Comparison of ENCODE assay signal across 9 mouse cellular contexts in genomic region chr12:76376649-76377048, GRCm38 (mm10). TPM values are rescaled to one million over a fixed set of nuclear protein-coding genes. Genes with fewer than 3 reads are reported as not detected.
DNase-seq lines count a peak whose midpoint lies in the region; ATAC-seq and TF ChIP-seq lines count a peak whose summit lies in the region.
"Had no signal": no experiment of that assay in that cellular context is flagged by ENCODE, and none has a peak within 500 bp of the region (broad histone marks: within the 10 kb centered on the region; RNA-seq: fewer than 3 reads in every experiment).

No protein-coding gene starts in this region.

- no peak overlapping the region for H3K9ac ChIP-seq in heart, embryonic 12.5 days
- no peak overlapping the region for H3K9ac ChIP-seq in heart, embryonic 11.5 days (ENCODE audit: low read depth, low read length)
- H3K9ac ChIP-seq: limb, embryonic 15.5 days had no signal

- H3K27me3 ChIP-seq in heart, embryonic 12.5 days (replicated peaks) = no peaks in the 10 kb centered on the region
- H3K27me3 ChIP-seq in heart, embryonic 11.5 days (ENCODE audit: control insufficient read depth, insufficient read depth, low read length) = no peaks in the 10 kb centered on the region
- no peaks in the 10 kb centered on the region for H3K27me3 ChIP-seq in G1E (ENCODE audit: insufficient read depth, low read length)
- H3K27me3 ChIP-seq: limb, embryonic 15.5 days had no signal

- H3K4me3 ChIP-seq in heart, embryonic 12.5 days = no peak overlapping the region
- no peak overlapping the region for H3K4me3 ChIP-seq in heart, embryonic 11.5 days (ENCODE audit: low read depth, low read length)
- H3K4me3 ChIP-seq in G1E (ENCODE audit: low read depth, low read length) = no peak overlapping the region; the same call in 1 of the 2 replicates
- H3K4me3 ChIP-seq: limb, embryonic 15.5 days had no signal

- DNase-seq in A20 (ENCODE audit: low read depth, low spot score) = peak; percentile 88
- peak; percentile 37 for DNase-seq in G1E (ENCODE audit: low spot score)
- no peak for DNase-seq in right cerebral cortex, postnatal 36 days (ENCODE audit: low spot score in 2 of 2)
- no peak for DNase-seq in right cerebral cortex, postnatal 14 days

- no peak for ATAC-seq in heart, embryonic 12.5 days (ENCODE audit: insufficient number of reproducible peaks, low FRiP score)
- no peak for ATAC-seq in heart, embryonic 11.5 days (replicated peaks; ENCODE audit: insufficient number of reproducible peaks, low FRiP score, low TSS enrichment)
- 0 out of 2 replicates have a peak, but pooled peaks have one; percentile 29 for ATAC-seq in G1E (ENCODE audit: extremely low read depth, insufficient number of reproducible peaks, low FRiP score, poor library complexity, severe bottlenecking)
- peak; percentile 70 to 76 for ATAC-seq in hematopoietic stem cell, adult 5-6 weeks (replicated peaks in 1 of 2; ENCODE audit: insufficient read depth in 1 of 2, low FRiP score in 2 of 2, low TSS enrichment in 1 of 2, low read depth in 1 of 2, poor library complexity in 2 of 2, severe bottlenecking in 2 of 2)
- peak; percentile 78 for ATAC-seq in neutrophil, adult 5-6 weeks (ENCODE audit: extremely low read depth, insufficient number of reproducible peaks, low FRiP score, poor library complexity, severe bottlenecking)

- WGBS in heart, embryonic 12.5 days = 47% methylated on average over 7 of the region's 7 CpGs
- WGBS in heart, embryonic 11.5 days (ENCODE audit: insufficient replicate concordance) = 44% methylated on average over 7 of the region's 7 CpGs

- no peaks in the 10 kb centered on the region for H3K9me3 ChIP-seq in heart, embryonic 12.5 days (replicated peaks)
- no peaks in the 10 kb centered on the region for H3K9me3 ChIP-seq in heart, embryonic 11.5 days (replicated peaks; ENCODE audit: control insufficient read depth, low read length)
- no peaks in the 10 kb centered on the region for H3K9me3 ChIP-seq in G1E (replicated peaks)
- H3K9me3 ChIP-seq: limb, embryonic 15.5 days had no signal

- H3K36me3 ChIP-seq in heart, embryonic 12.5 days = peaks cover 3% of the 10 kb centered on the region; the same call in 1 of the 2 replicates
- no peaks in the 10 kb centered on the region for H3K36me3 ChIP-seq in heart, embryonic 11.5 days (ENCODE audit: control insufficient read depth, insufficient read depth, low read length)
- peaks cover 65% of the 10 kb centered on the region for H3K36me3 ChIP-seq in G1E (replicated peaks)
- H3K36me3 ChIP-seq: limb, embryonic 15.5 days had no signal

- H3K4me2 ChIP-seq in heart, embryonic 12.5 days = no peak overlapping the region
- no peak overlapping the region for H3K4me2 ChIP-seq in heart, embryonic 11.5 days
- H3K4me2 ChIP-seq: limb, embryonic 15.5 days had no signal

- peak; percentile 67; the same call in 1 of the 2 replicates for TF ChIP-seq CTCF in G1E (IDR thresholded peaks at IDR 0.05; ENCODE audit: low read depth, low read length)

- peaks cover 71% of the 10 kb centered on the region for H3K4me1 ChIP-seq in heart, embryonic 12.5 days (replicated peaks)
- peaks cover 46% of the 10 kb centered on the region for H3K4me1 ChIP-seq in heart, embryonic 11.5 days (ENCODE audit: control insufficient read depth, insufficient read depth, low read length)
- peaks cover 89% of the 10 kb centered on the region for H3K4me1 ChIP-seq in G1E (ENCODE audit: insufficient read depth, low read depth, low read length)

- H3K27ac ChIP-seq in heart, embryonic 12.5 days (ENCODE audit: poor library complexity, severe bottlenecking) = 0 out of 2 replicates have a peak overlapping the region, but pooled peaks have one; percentile 35
- no peak overlapping the region for H3K27ac ChIP-seq in heart, embryonic 11.5 days (ENCODE audit: low read depth, low read length)
- H3K27ac ChIP-seq: limb, embryonic 15.5 days had no signal

RNA-seq across cellular contexts. Expression of gene Zbtb1, which starts 6.6 kb away (rescaled TPM):
- 9.9 and 10.4 TPM in 2 replicates for polyA plus RNA-seq in heart, embryonic 12.5 days (2016; fragmentation: Nextera tagmentation; extraction: Ambion mirVana)
- 10.2 and 10.5 TPM in 2 replicates for polyA plus RNA-seq in heart, embryonic 11.5 days (2014; fragmentation: Nextera tagmentation; extraction: Ambion mirVana)
- total RNA-seq in G1E (2014; fragmentation: Nextera tagmentation) = 24.8 and 27.9 TPM in 2 replicates
- 23.1 and 27.2 TPM in 2 replicates for total RNA-seq in G1E (2017)
- 6.4 and 8.8 TPM in 2 replicates for polyA plus RNA-seq in G1E (2012)
- 20.6 and 25.0 TPM in 2 replicates for total RNA-seq in hematopoietic stem cell, adult 5-6 weeks (2017)
- total RNA-seq in neutrophil, adult 5-6 weeks (2017) = 17.7 and 20.1 TPM in 2 replicates

RNA-seq across cellular contexts. Expression of gene Zbtb25, which starts 7.2 kb away (rescaled TPM):
- polyA plus RNA-seq in heart, embryonic 12.5 days (2016; fragmentation: Nextera tagmentation; extraction: Ambion mirVana) = 13.0 and 15.4 TPM in 2 replicates
- polyA plus RNA-seq in heart, embryonic 11.5 days (2014; fragmentation: Nextera tagmentation; extraction: Ambion mirVana) = 15.3 and 16.3 TPM in 2 replicates
- total RNA-seq in G1E (2014; fragmentation: Nextera tagmentation) = 54.4 and 62.5 TPM in 2 replicates
- 15.5 and 17.5 TPM in 2 replicates for total RNA-seq in G1E (2017)
- polyA plus RNA-seq in G1E (2012) = 12.1 and 12.2 TPM in 2 replicates
- total RNA-seq in hematopoietic stem cell, adult 5-6 weeks (2017) = 18.4 and 22.9 TPM in 2 replicates
- 10.1 and 13.8 TPM in 2 replicates for total RNA-seq in neutrophil, adult 5-6 weeks (2017)

RNA-seq across cellular contexts. Expression of gene Hspa2, which starts 27.3 kb away (rescaled TPM):
- polyA plus RNA-seq in heart, embryonic 12.5 days (2016; fragmentation: Nextera tagmentation; extraction: Ambion mirVana) = 23.2 and 23.9 TPM in 2 replicates
- 19.5 and 20.6 TPM in 2 replicates for polyA plus RNA-seq in heart, embryonic 11.5 days (2014; fragmentation: Nextera tagmentation; extraction: Ambion mirVana)
- total RNA-seq in G1E (2014; fragmentation: Nextera tagmentation) (6.0 and 7.3 TPM in 2 replicates), G1E (2017) (10.7 and 11.3 TPM in 2 replicates)
- 10.3 and 12.0 TPM in 2 replicates for polyA plus RNA-seq in G1E (2012)
- total RNA-seq in hematopoietic stem cell, adult 5-6 weeks (2017) = 13.4 and 13.7 TPM in 2 replicates
- 8.3 and 11.1 TPM in 2 replicates for total RNA-seq in neutrophil, adult 5-6 weeks (2017)

RNA-seq across cellular contexts. Expression of gene Ppp1r36, which starts 40.7 kb away (rescaled TPM):
- 2.8 and 3.8 TPM in 2 replicates for polyA plus RNA-seq in heart, embryonic 12.5 days (2016; fragmentation: Nextera tagmentation; extraction: Ambion mirVana)
- 2.8 and 3.7 TPM in 2 replicates for polyA plus RNA-seq in heart, embryonic 11.5 days (2014; fragmentation: Nextera tagmentation; extraction: Ambion mirVana)
- total RNA-seq in G1E (2014; fragmentation: Nextera tagmentation) (not detected in 2 replicates), G1E (2017) (0.12 and 0.38 TPM in 2 replicates)
- not detected in 2 replicates for polyA plus RNA-seq in G1E (2012)
- 0.94 and 2.5 TPM in 2 replicates for total RNA-seq in hematopoietic stem cell, adult 5-6 weeks (2017)
- total RNA-seq in neutrophil, adult 5-6 weeks (2017) = not detected in 2 replicates

RNA-seq across cellular contexts. Expression of gene Akap5, which starts 52.0 kb away (rescaled TPM):
- 8.5 and 9.1 TPM in 2 replicates for polyA plus RNA-seq in heart, embryonic 12.5 days (2016; fragmentation: Nextera tagmentation; extraction: Ambion mirVana)
- polyA plus RNA-seq in heart, embryonic 11.5 days (2014; fragmentation: Nextera tagmentation; extraction: Ambion mirVana) = 8.5 and 8.8 TPM in 2 replicates
- total RNA-seq in G1E (2014; fragmentation: Nextera tagmentation) (1.1 and 1.4 TPM in 2 replicates), G1E (2017) (1.2 and 1.3 TPM in 2 replicates)
- polyA plus RNA-seq in G1E (2012) = 0.08 and 0.20 TPM in 2 replicates
- total RNA-seq in hematopoietic stem cell, adult 5-6 weeks (2017) = 0.75 and 1.6 TPM in 2 replicates
- total RNA-seq in neutrophil, adult 5-6 weeks (2017) = 0.98 and 1.0 TPM in 2 replicates

Comparison
In these comparisons a context has a peak if more than half of its experiments do, and no peak if none do; other contexts are left out.
1. ATAC-seq: peak in G1E (single experiment), hematopoietic stem cell, adult 5-6 weeks (2 of 2) and neutrophil, adult 5-6 weeks (single experiment); none in heart, embryonic 12.5 days (single experiment) and heart, embryonic 11.5 days (single experiment).
2. DNase-seq: peak in A20 (single experiment) and G1E (single experiment); none in right cerebral cortex, postnatal 36 days (0 of 2) and right cerebral cortex, postnatal 14 days (single experiment).